8 mouse cellular contexts compared by ENCODE assay signal in the genomic region with DNA sequence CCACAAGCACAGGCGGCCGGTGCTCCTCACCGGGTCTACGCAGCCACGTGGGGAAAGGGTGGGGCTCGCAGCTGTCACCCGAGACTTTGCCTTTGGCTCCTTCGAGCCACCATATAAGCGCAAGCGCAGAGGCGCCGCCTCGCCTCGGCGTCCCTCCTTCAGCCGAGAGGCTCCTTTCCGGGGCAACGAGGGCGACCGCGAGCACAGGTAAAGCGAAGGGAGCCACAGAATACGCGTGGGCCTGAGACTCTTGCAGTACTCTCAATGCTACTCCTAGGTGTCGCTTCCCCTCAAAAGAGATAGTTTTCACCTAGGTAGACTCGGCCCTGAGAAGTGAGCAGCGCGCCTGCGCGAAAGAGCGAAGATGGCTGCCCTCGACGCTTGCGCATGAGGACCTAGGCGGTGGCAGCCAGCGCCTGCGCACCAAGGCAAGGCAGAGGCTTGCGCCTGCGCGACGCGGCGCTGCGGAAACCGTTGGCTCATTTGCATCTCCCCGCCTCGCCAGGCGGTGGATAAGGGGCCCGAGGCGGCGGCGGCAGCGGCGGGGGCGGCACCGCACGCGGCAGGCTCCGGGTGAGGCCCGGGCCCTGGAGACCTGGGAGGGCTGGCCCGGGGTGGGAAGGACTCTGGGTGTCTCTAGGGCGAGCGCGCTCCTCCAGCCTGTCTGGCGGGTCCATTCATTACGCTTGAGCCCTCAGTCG. TPM values are rescaled to one million over a fixed set of nuclear protein-coding genes. Genes with fewer than 3 reads are reported as not detected.
A peak's percentile ranks its signal among the peaks of the same experiment; 100 is the strongest.
DNase-seq lines count a peak whose midpoint lies in the region; ATAC-seq lines count a peak whose summit lies in the region.

A gene (plus strand): TSS at position 147 of the 701 bp plus-strand sequence.
A gene (minus strand): TSS at position 387 of the 701 bp plus-strand sequence.

- under 1% methylated on average over 61 of the region's 67 CpGs for WGBS in hindbrain, embryonic 11.5 days

- H3K27ac ChIP-seq in hindbrain, embryonic 11.5 days (ENCODE audit: low read depth, low read length) = peak within 1 kb of the TSS; percentile 87

- H3K27me3 ChIP-seq in hindbrain, embryonic 11.5 days (ENCODE audit: control insufficient read depth, insufficient read depth, low read length) = no peaks in the 10 kb centered on the region

- ATAC-seq in hindbrain, embryonic 11.5 days (ENCODE audit: low FRiP score) = peak; percentile 96

- H3K9ac ChIP-seq in hindbrain, embryonic 11.5 days (ENCODE audit: low read depth, low read length) = peak within 1 kb of the TSS; percentile 92

- H3K4me1 ChIP-seq in hindbrain, embryonic 11.5 days (replicated peaks; ENCODE audit: control insufficient read depth, insufficient read depth, low read length) = no peaks in the 10 kb centered on the region

- H3K4me2 ChIP-seq in hindbrain, embryonic 11.5 days (replicated peaks; ENCODE audit: low read depth, low read length) = peak within 1 kb of the TSS; percentile 93

- DNase-seq in MN1 (ENCODE audit: low spot score) = peak; percentile 99
- peak; percentile 96 for DNase-seq in cerebellum, adult 9-10 months
- DNase-seq in frontal cortex, adult 2 months (ENCODE audit: extremely low spot score in 1 of 2, low spot score in 1 of 2) = peak; percentile 88 to 95
- DNase-seq in hindbrain, embryonic 11.5 days (ENCODE audit: low spot score) = peak; percentile 98
- DNase-seq in layer of hippocampus, postnatal 10 days (ENCODE audit: low spot score in 2 of 2) = peak; percentile 93 to 95
- peak; percentile 95 for DNase-seq in lung, postnatal 10 days
- DNase-seq in ovary, postnatal 36 days (ENCODE audit: low spot score) = peak; percentile 97
- DNase-seq in thymus, postnatal 25 days = peak; percentile 96

- 0 out of 2 replicates have a peak, but pooled peaks cover 6% of the 10 kb centered on the region for H3K36me3 ChIP-seq in hindbrain, embryonic 11.5 days (ENCODE audit: control insufficient read depth, insufficient read depth, low read length)

- H3K9me3 ChIP-seq in hindbrain, embryonic 11.5 days (ENCODE audit: control insufficient read depth, low read length) = no peaks in the 10 kb centered on the region

- peak within 1 kb of the TSS; percentile 81 for H3K4me3 ChIP-seq in hindbrain, embryonic 11.5 days (ENCODE audit: low read depth, low read length)

RNA-seq across cellular contexts. Expression of the first gene that starts in this region (rescaled TPM):
- polyA plus RNA-seq in frontal cortex, adult 2 months (2012; rRNA removed) = 102 and 116 TPM in 2 replicates
- polyA plus RNA-seq in hindbrain, embryonic 11.5 days (2014; fragmentation: Nextera tagmentation; extraction: Ambion mirVana) = 46.5 and 46.8 TPM in 2 replicates
- total RNA-seq in layer of hippocampus, postnatal 10 days (2021) = 100 to 1,000 TPM; 128 to 138 TPM

RNA-seq across cellular contexts. Expression of the second gene that starts in this region (rescaled TPM):
- 44.0 and 45.6 TPM in 2 replicates for polyA plus RNA-seq in frontal cortex, adult 2 months (2012; rRNA removed)
- polyA plus RNA-seq in hindbrain, embryonic 11.5 days (2014; fragmentation: Nextera tagmentation; extraction: Ambion mirVana) = 34.0 and 37.5 TPM in 2 replicates
- total RNA-seq in layer of hippocampus, postnatal 10 days (2021) = 10 to 100 TPM; 88.5 to 90.7 TPM

Comparison
In these comparisons a context has a peak if more than half of its experiments do, and no peak if none do; other contexts are left out.
1. Peak in every context shown above with its lines: DNase-seq, ATAC-seq, H3K4me3 ChIP-seq and H3K27ac ChIP-seq.